Mouse (Mus musculus): ENCODE results near the gene Sdf2. TPM values are rescaled to one million over a fixed set of nuclear protein-coding genes. Genes with fewer than 3 reads are reported as not detected.

Sdf2 gene
- polyA plus RNA-seq (2012; rRNA removed), result 31.8 and 35.8 TPM in 2 replicates

GRCm38 (mm10) chr11:78245627-78246317, at the start of gene Sdf2, which contains the start of gene Supt6:
Gene Sdf2 (plus strand): TSS chr11:78245746.
Gene Supt6 (minus strand): TSS chr11:78245987.

GRCm38 (mm10) chr11:78261380-78262352, 16.1 kb downstream of the Sdf2 start, which contains the start of gene 2610507B11Rik:
Gene 2610507B11Rik (plus strand): TSS chr11:78261752.

GRCm38 (mm10) chr11:78290654-78291053, 45.1 kb downstream of the Sdf2 start, which contains the start of gene BC030499:
Gene BC030499 (plus strand): TSS chr11:78290841.

GRCm38 (mm10) chr11:78301357-78302084, 56.0 kb downstream of the Sdf2 start, which contains the start of gene Spag5:
Gene Spag5 (plus strand): TSS chr11:78301529.

Other genes with a start within 250 kb of the Sdf2 start
- gene Dhrs13, start 213.5 kb upstream of the Sdf2 start, polyA plus RNA-seq (2012; rRNA removed), result 8.1 and 9.3 TPM in 2 replicates
- 15.5 and 16.9 TPM in 2 replicates for gene Flot2, start 207.8 kb upstream of the Sdf2 start, polyA plus RNA-seq (2012; rRNA removed)
- 8.0 and 10.2 TPM in 2 replicates for gene Eral1, start 165.4 kb upstream of the Sdf2 start, polyA plus RNA-seq (2012; rRNA removed)
- gene Fam222b, start 151.1 kb upstream of the Sdf2 start, polyA plus RNA-seq (2012; rRNA removed), result 2.3 and 2.6 TPM in 2 replicates
- gene Traf4, start 80.2 kb upstream of the Sdf2 start, polyA plus RNA-seq (2012; rRNA removed), result 29.3 and 33.9 TPM in 2 replicates
- 9.5 and 11.0 TPM in 2 replicates for gene Nek8, start 69.1 kb upstream of the Sdf2 start, polyA plus RNA-seq (2012; rRNA removed)
- gene Tlcd1, start 69.0 kb upstream of the Sdf2 start, polyA plus RNA-seq (2012; rRNA removed), result 65.0 and 65.7 TPM in 2 replicates
- 1,425 and 1,557 TPM in 2 replicates for gene Rpl23a, start 62.2 kb upstream of the Sdf2 start, polyA plus RNA-seq (2012; rRNA removed)
- gene Rab34, start 57.3 kb upstream of the Sdf2 start, polyA plus RNA-seq (2012; rRNA removed), result 6.6 and 6.7 TPM in 2 replicates
- 0.07 and 0.25 TPM in 2 replicates for gene Proca1, start 52.4 kb upstream of the Sdf2 start, polyA plus RNA-seq (2012; rRNA removed)
- 6.9 and 8.8 TPM in 2 replicates for gene Supt6, start 241 bp downstream of the Sdf2 start, polyA plus RNA-seq (2012; rRNA removed)
- 20.0 and 24.6 TPM in 2 replicates for gene 2610507B11Rik, start 16.0 kb downstream of the Sdf2 start, polyA plus RNA-seq (2012; rRNA removed)
- 0.18 and 0.21 TPM in 2 replicates for gene BC030499, start 45.1 kb downstream of the Sdf2 start, polyA plus RNA-seq (2012; rRNA removed)
- gene Spag5, start 55.8 kb downstream of the Sdf2 start, polyA plus RNA-seq (2012; rRNA removed), result 36.6 and 42.5 TPM in 2 replicates
- gene Aldoc, start 77.2 kb downstream of the Sdf2 start, polyA plus RNA-seq (2012; rRNA removed), result 4.2 TPM in 2 replicates
- 16.9 and 19.0 TPM in 2 replicates for gene Pigs, start 82.7 kb downstream of the Sdf2 start, polyA plus RNA-seq (2012; rRNA removed)
- 30.0 and 34.5 TPM in 2 replicates for gene Unc119, start 97.7 kb downstream of the Sdf2 start, polyA plus RNA-seq (2012; rRNA removed)
- not detected in 2 replicates for gene Foxn1, start 140.8 kb downstream of the Sdf2 start, polyA plus RNA-seq (2012; rRNA removed)
- gene Slc13a2, start 176.5 kb downstream of the Sdf2 start, polyA plus RNA-seq (2012; rRNA removed), result not detected in 2 replicates
- gene Slc46a1, start 220.0 kb downstream of the Sdf2 start, polyA plus RNA-seq (2012; rRNA removed), result 3.1 and 3.4 TPM in 2 replicates